Mouse (Mus musculus) lung, postnatal 0 days (tissue): ENCODE measurements around the gene Snrnp48. TPM values are rescaled to one million over a fixed set of nuclear protein-coding genes. Genes with fewer than 3 reads are reported as not detected.

Source experiments
- ATAC-seq: fragments of 200-750 bp; cut with Nextera tagmentation; 2 replicates; pipeline ENCODE4 v1.8.0; 2017; ENCODE audit warnings: moderate library complexity
- DNase-seq: peaks from one replicate; pipeline ENCODE4 v3.0.0-alpha.2; 2016; ENCODE audit warnings: low spot score
- H3K27ac ChIP-seq: fragments of 300-500 bp; sonication (generic); 2 replicates; pipeline ENCODE4 v1.5.1; 2014; ENCODE audit warnings: antibody characterized with exemption, mild to moderate bottlenecking, low read length, mixed read lengths
- H3K27me3 ChIP-seq: fragments of 300-500 bp; sonication (generic); replicated peaks from 2 replicates; pipeline ENCODE4 v1.6.1; 2014; ENCODE audit warnings: low read length, mixed read lengths; ENCODE audit not compliant: insufficient read depth
- H3K36me3 ChIP-seq: fragments of 300-500 bp; sonication (generic); 2 replicates; pipeline ENCODE4 v1.6.1; 2014; ENCODE audit warnings: low read length, mixed read lengths; ENCODE audit not compliant: insufficient read depth
- H3K4me1 ChIP-seq: fragments of 300-500 bp; sonication (generic); 2 replicates; pipeline ENCODE4 v1.6.1; 2014; ENCODE audit warnings: antibody characterized with exemption, low read depth, low read length, mixed read lengths; ENCODE audit not compliant: insufficient read depth
- H3K4me2 ChIP-seq: fragments of 300-500 bp; sonication (generic); replicated peaks from 2 replicates; pipeline ENCODE4 v1.6.1; 2014; ENCODE audit warnings: low read depth, mild to moderate bottlenecking, low read length, moderate library complexity, mixed read lengths
- H3K4me3 ChIP-seq: fragments of 300-500 bp; sonication (generic); 2 replicates; pipeline ENCODE4 v1.5.1; 2014; ENCODE audit warnings: low read depth, low read length
- H3K9ac ChIP-seq: fragments of 300-500 bp; sonication (generic); replicated peaks from 2 replicates; pipeline ENCODE4 v1.6.1; 2014; ENCODE audit warnings: low read depth, mild to moderate bottlenecking
- H3K9me3 ChIP-seq: fragments of 300-500 bp; sonication (generic); 2 replicates; pipeline ENCODE4 v1.6.1; 2016; ENCODE audit warnings: low read length, mixed read lengths
- CTCF ChIP-seq: IDR thresholded peaks from 2 replicates; pipeline ENCODE4 v1.5.1; 2016; ENCODE audit warnings: antibody characterized with exemption, mild to moderate bottlenecking
- EP300 ChIP-seq: IDR thresholded peaks from 2 replicates; pipeline ENCODE4 v1.6.1; 2016; ENCODE audit warnings: antibody characterized with exemption, mild to moderate bottlenecking, control low read depth
- WGBS: fragments of 180-500 bp; shearing (Covaris S2); extraction: QIAGEN DNeasy Blood & Tissue Kit; methylation state at CpG from one replicate; pipeline ENCODE4 v1.1.7; 2014; 5-methylcytosine and 5-hydroxymethylcytosine counted together
- polyA plus RNA-seq: library from polyadenylated mRNA; unstranded; fragments of >200 nt; fragmentation: Nextera tagmentation; extraction: Ambion mirVana; gene quantifications from 2 replicates; pipeline ENCODE4 v1.2.1, GENCODE M21; 2015

Snrnp48 gene
- polyA plus RNA-seq, 1 experiment from 2014 or later = 24.0 TPM

- no peak overlapping the region for H3K9ac ChIP-seq
- 47% methylated on average over 5 of the region's 5 CpGs for WGBS
- DNase-seq = peak; percentile 17
Observed at GRCm38 (mm10) chr13:38248151-38248550, 43.4 kb downstream of the Snrnp48 start.

GRCm38 (mm10) chr13:38251226-38251625, 46.5 kb downstream of the Snrnp48 start:
- Histone ChIP-seq H3K9ac (no peak overlapping the region), H3K4me3 (no peak overlapping the region), H3K27ac (no peak overlapping the region), H3K4me2 (no peak overlapping the region), H3K4me1 (no peaks in the 10 kb centered on the region), H3K36me3 (no peaks in the 10 kb centered on the region), H3K9me3 (no peaks in the 10 kb centered on the region), H3K27me3 (no peaks in the 10 kb centered on the region)
- ATAC-seq (peak; percentile 59), DNase-seq (peak; percentile 73)
- WGBS = 43% methylated on average over 3 of the region's 3 CpGs
- no peak for TF ChIP-seq EP300
- no peak for TF ChIP-seq CTCF

More at GRCm38 (mm10) chr13:38248151-38248550, 43.4 kb downstream of the Snrnp48 start:
- H3K4me1 ChIP-seq = no peaks in the 10 kb centered on the region
- TF ChIP-seq EP300 (no peak), CTCF (no peak)
- H3K4me2 ChIP-seq = no peak overlapping the region
- no peak overlapping the region for H3K4me3 ChIP-seq
- ATAC-seq = peak; percentile 25; the same call in 1 of the 2 replicates
- H3K27ac ChIP-seq = no peak overlapping the region
- no peaks in the 10 kb centered on the region for H3K27me3 ChIP-seq
- no peaks in the 10 kb centered on the region for H3K36me3 ChIP-seq
- H3K9me3 ChIP-seq = no peaks in the 10 kb centered on the region

DNA sequence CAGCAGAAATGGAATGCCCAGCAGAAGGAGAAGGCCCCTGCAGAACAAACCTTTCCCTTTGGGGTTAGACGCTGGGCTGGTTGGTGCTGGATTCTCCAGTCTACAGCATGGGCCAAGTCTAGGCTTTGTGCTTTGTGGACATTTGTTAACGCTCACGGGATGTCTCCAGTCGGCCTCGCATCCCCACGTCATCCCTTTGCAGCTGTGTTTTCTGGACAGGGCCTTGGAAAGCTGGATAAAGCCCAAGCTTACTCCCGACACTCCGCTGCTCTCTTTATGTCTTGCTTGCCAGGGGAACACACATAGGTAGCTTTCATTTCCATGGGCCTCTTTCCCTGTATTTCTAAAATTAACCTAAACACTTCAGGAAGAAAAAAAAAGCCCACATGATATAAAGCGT, 49.0 kb downstream of the Snrnp48 start:
- no peak overlapping the region for H3K27ac ChIP-seq
- H3K36me3 ChIP-seq = no peaks in the 10 kb centered on the region
- TF ChIP-seq CTCF (no peak), EP300 (no peak)
- no peak overlapping the region for H3K9ac ChIP-seq
- no peaks in the 10 kb centered on the region for H3K9me3 ChIP-seq
- DNase-seq (peak; percentile 79), ATAC-seq (peak; percentile 71)
- H3K27me3 ChIP-seq = no peaks in the 10 kb centered on the region
- WGBS = 64% methylated on average over 9 of the region's 9 CpGs
- no peaks in the 10 kb centered on the region for H3K4me1 ChIP-seq
- H3K4me3 ChIP-seq = no peak overlapping the region
- H3K4me2 ChIP-seq = no peak overlapping the region

GRCm38 (mm10) chr13:38258901-38259300, 54.2 kb downstream of the Snrnp48 start:
- 61% methylated on average over 2 of the region's 2 CpGs for WGBS
- no peak for ATAC-seq

DNA sequence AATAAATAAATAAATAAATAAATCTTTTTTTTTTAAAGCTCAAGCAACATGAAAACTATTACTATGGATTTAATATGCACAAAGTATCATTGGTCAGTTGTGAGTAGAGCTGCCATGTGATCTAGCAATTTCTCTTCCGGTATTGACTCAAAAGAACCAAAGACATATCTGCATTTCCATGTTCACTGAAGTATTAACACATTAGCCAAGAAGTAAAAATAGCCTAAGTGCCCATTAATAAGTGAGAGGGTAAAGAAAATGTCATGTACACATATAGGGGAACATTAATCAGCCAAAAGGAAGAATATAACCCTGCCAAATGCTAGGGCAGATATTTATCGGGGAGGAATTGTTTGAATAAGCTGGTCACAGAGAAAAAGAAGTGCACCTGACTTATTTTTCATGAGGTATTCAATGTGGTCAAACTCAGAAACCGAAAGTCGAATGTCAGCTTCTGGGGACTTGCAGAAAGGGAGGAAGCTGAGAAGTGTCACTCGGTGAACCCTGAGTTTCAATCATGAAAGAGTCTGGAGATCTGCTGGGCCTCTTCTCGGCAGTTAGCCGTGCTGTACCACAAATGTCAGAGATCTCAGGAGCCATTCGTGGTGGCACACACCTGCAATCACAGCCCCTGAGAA, 64.4 kb downstream of the Snrnp48 start:
- Histone ChIP-seq H3K9me3 (no peaks in the 10 kb centered on the region), H3K4me2 (no peak overlapping the region), H3K9ac (no peak overlapping the region), H3K4me1 (no peaks in the 10 kb centered on the region), H3K36me3 (no peaks in the 10 kb centered on the region), H3K27ac (no peak overlapping the region), H3K4me3 (no peak overlapping the region), H3K27me3 (no peaks in the 10 kb centered on the region)
- TF ChIP-seq EP300 (no peak), CTCF (no peak)
- 78% methylated on average over 8 of the region's 8 CpGs for WGBS
- DNase-seq (no peak), ATAC-seq (no peak)

More at GRCm38 (mm10) chr13:38258901-38259300, 54.2 kb downstream of the Snrnp48 start:
- Histone ChIP-seq H3K27me3 (no peaks in the 10 kb centered on the region), H3K4me3 (no peak overlapping the region), H3K4me2 (no peak overlapping the region), H3K9me3 (no peaks in the 10 kb centered on the region), H3K4me1 (no peaks in the 10 kb centered on the region), H3K9ac (no peak overlapping the region), H3K27ac (no peak overlapping the region), H3K36me3 (no peaks in the 10 kb centered on the region)
- DNase-seq = no peak
- TF ChIP-seq CTCF = no peak
- no peak for TF ChIP-seq EP300

DNA sequence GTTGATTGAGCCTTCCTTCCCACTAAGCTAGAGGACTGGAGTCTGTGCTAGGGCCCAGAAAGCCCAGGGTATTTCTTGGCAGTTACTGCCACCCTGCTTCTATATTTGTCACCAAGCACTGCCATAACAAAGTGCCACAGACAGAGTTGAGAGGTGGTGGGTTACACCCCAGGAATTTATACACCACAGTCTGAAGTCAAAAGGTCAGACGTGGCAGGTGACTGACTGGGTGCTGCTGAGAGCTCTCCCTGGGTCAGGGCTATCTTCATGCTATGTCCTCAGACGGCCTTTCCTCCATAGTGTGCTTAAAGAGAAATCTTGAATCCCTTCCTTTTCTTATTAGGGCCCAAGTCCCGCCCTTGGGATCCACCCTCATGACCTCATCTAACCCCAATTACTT, 67.9 kb downstream of the Snrnp48 start:
- Histone ChIP-seq H3K4me2 (no peak overlapping the region), H3K9me3 (no peaks in the 10 kb centered on the region), H3K4me1 (no peaks in the 10 kb centered on the region), H3K36me3 (no peaks in the 10 kb centered on the region), H3K27ac (no peak overlapping the region), H3K4me3 (no peak overlapping the region), H3K27me3 (no peaks in the 10 kb centered on the region; the same call in none of the 2 replicates), H3K9ac (no peak overlapping the region)
- TF ChIP-seq EP300 (no peak), CTCF (no peak)
- WGBS = 57% methylated on average over 3 of the region's 3 CpGs
- DNase-seq = no peak
- ATAC-seq = no peak

Other genes with a start within 250 kb of the Snrnp48 start
- 95.5 and 96.2 TPM in 2 replicates for gene Ssr1, start 210.7 kb upstream of the Snrnp48 start, polyA plus RNA-seq
- 29.5 and 33.9 TPM in 2 replicates for gene Riok1, start 167.9 kb upstream of the Snrnp48 start, polyA plus RNA-seq
- gene Cage1, start 167.9 kb upstream of the Snrnp48 start, polyA plus RNA-seq = 1.5 and 1.8 TPM in 2 replicates
- 5.5 and 7.0 TPM in 2 replicates for gene Dsp, start 53.6 kb upstream of the Snrnp48 start, polyA plus RNA-seq
- 3.0 and 3.8 TPM in 2 replicates for gene Bmp6, start 140.2 kb downstream of the Snrnp48 start, polyA plus RNA-seq